Mouse (Mus musculus) forebrain, postnatal 0 days (tissue): ENCODE measurements at regions not wholly inside any gene's neighbourhood (a gene's known extent, or its start where the extent isn't known, plus 50 kb on each side); places are given as distances from the start of the nearest gene placed in this dataset.

Experiments used
- ATAC-seq: fragments of 200-750 bp; cut with Nextera tagmentation; 2 replicates; pipeline ENCODE4 v1.8.0; 2017; ENCODE audit warnings: mild to moderate bottlenecking, moderate library complexity
- DNase-seq: peaks from one replicate; pipeline ENCODE4 v3.0.0-alpha.2; 2015
- H3K27ac ChIP-seq: fragments of 300-500 bp; sonication (generic); 2 replicates; pipeline ENCODE4 v1.5.1; 2014; ENCODE audit warnings: low read depth, mild to moderate bottlenecking, antibody characterized with exemption, low read length, moderate library complexity, mixed read lengths
- H3K27me3 ChIP-seq: fragments of 300-500 bp; sonication (generic); 2 replicates; pipeline ENCODE4 v1.6.1; 2014; ENCODE audit warnings: mild to moderate bottlenecking, low read length, mixed read lengths; ENCODE audit not compliant: insufficient read depth
- H3K36me3 ChIP-seq: fragments of 300-500 bp; sonication (generic); 2 replicates; pipeline ENCODE4 v1.6.1; 2014; ENCODE audit warnings: mild to moderate bottlenecking, moderate library complexity; ENCODE audit not compliant: insufficient read depth
- H3K4me1 ChIP-seq: fragments of 300-500 bp; sonication (generic); 2 replicates; pipeline ENCODE4 v1.6.1; 2014; ENCODE audit warnings: antibody characterized with exemption; ENCODE audit not compliant: insufficient read depth
- H3K4me2 ChIP-seq: fragments of 300-500 bp; sonication (generic); 2 replicates; pipeline ENCODE4 v1.6.1; 2014; ENCODE audit warnings: low read depth, mild to moderate bottlenecking, moderate library complexity
- H3K4me3 ChIP-seq: fragments of 300-500 bp; sonication (generic); 2 replicates; pipeline ENCODE4 v1.5.1; 2014; ENCODE audit warnings: low read depth, low read length, mixed read lengths
- H3K9ac ChIP-seq: fragments of 300-500 bp; sonication (generic); 2 replicates; pipeline ENCODE4 v1.6.1; 2014; ENCODE audit warnings: mild to moderate bottlenecking
- H3K9me3 ChIP-seq: fragments of 300-500 bp; sonication (generic); 2 replicates; pipeline ENCODE4 v1.6.1; 2016; ENCODE audit warnings: low read length
- CTCF ChIP-seq: sonication (generic); IDR thresholded peaks from 2 replicates; pipeline ENCODE4 v1.5.1; 2016; ENCODE audit warnings: antibody characterized with exemption, control low read depth, low read depth
- WGBS: fragments of 180-500 bp; shearing (Covaris S2); extraction: QIAGEN DNeasy Blood & Tissue Kit; methylation state at CpG from one replicate; pipeline ENCODE4 v1.1.7; 2014; 5-methylcytosine and 5-hydroxymethylcytosine counted together

DNA sequence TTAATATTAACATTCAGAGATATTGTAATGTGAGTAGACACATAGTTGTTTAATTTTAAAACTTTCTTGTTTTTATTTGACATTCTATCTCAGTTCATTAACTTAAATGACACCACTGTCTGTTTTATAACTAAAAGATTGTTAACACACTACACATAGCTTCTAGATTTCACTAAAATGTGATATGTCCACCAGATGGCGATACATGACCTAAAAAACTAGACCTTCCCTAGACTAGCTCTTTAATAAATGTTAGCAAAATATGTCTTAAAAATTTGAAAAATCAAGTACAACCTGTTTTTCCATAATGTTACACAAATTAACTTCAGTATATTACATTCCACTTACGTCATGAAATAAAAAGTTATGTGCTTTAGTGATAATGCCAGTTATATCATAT, 1398.8 kb upstream of the Cdh9 start:
- ATAC-seq = peak; percentile 42; the same call in 1 of the 2 replicates

DNA sequence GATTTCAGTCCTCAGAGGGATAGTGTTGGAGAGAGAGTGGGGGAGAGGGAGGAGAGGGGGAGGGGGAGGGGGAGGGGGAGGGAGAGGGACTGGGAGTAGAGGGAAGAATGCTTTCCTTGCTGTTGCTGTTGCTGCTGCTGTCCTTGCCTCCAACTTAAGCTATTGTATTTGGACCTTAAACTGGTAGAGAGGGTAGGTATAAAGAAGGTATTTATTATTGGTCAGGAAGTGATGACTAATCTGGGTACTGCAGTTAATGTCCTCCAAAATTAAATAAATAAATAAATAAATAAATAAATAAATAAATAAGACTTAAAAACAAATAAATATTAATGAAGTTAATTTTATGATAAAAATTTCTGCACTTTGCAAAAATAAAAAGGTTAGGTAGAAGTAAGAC, 1396.6 kb upstream of the Cdh9 start:
- ATAC-seq (no peak), DNase-seq (no peak)
- H3K4me1 ChIP-seq = no peaks in the 10 kb centered on the region
- no peak overlapping the region for H3K27ac ChIP-seq
- H3K4me2 ChIP-seq = no peak overlapping the region
- no peaks in the 10 kb centered on the region for H3K36me3 ChIP-seq
- H3K9me3 ChIP-seq = no peaks in the 10 kb centered on the region
- H3K9ac ChIP-seq = no peak overlapping the region
- no peak for TF ChIP-seq CTCF
- no peaks in the 10 kb centered on the region for H3K27me3 ChIP-seq
- H3K4me3 ChIP-seq = no peak overlapping the region

More for the DNA sequence above, 1398.8 kb upstream of the Cdh9 start:
- TF ChIP-seq CTCF = peak; percentile 66
- DNase-seq = peak; percentile 85
- 31% methylated on average over 2 of the region's 2 CpGs for WGBS
- no peak overlapping the region for H3K4me2 ChIP-seq
- no peak overlapping the region for H3K4me3 ChIP-seq
- H3K27me3 ChIP-seq = no peaks in the 10 kb centered on the region
- H3K4me1 ChIP-seq = no peaks in the 10 kb centered on the region
- no peak overlapping the region for H3K9ac ChIP-seq
- no peaks in the 10 kb centered on the region for H3K36me3 ChIP-seq
- no peaks in the 10 kb centered on the region for H3K9me3 ChIP-seq
- H3K27ac ChIP-seq = no peak overlapping the region

DNA sequence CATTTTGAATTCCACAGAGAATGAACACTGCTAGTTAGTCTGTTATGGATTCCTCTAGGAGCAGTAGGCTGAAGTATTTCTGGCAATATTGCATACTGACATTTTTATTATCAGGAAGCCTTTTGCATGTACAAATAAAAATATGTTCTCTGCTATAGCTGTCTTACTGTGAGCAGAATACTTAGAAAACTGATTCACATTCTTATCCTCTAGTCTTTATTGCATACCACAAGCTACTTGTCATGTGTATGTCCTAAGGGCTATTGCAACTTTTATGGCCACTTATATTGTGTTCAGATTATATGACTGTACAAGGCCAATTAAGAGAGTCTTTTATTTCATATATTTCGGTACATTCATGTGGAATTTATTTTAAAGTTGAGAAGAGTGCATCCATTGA, 1366.7 kb upstream of the Cdh9 start:
- TF ChIP-seq CTCF = no peak
- Histone ChIP-seq H3K36me3 (no peaks in the 10 kb centered on the region), H3K27me3 (no peaks in the 10 kb centered on the region), H3K9ac (no peak overlapping the region), H3K4me2 (no peak overlapping the region), H3K9me3 (no peaks in the 10 kb centered on the region), H3K4me3 (no peak overlapping the region), H3K27ac (no peak overlapping the region), H3K4me1 (no peaks in the 10 kb centered on the region)
- no peak for DNase-seq
- ATAC-seq = no peak
- WGBS = 84% methylated on average over 1 of the region's 1 CpGs

DNA sequence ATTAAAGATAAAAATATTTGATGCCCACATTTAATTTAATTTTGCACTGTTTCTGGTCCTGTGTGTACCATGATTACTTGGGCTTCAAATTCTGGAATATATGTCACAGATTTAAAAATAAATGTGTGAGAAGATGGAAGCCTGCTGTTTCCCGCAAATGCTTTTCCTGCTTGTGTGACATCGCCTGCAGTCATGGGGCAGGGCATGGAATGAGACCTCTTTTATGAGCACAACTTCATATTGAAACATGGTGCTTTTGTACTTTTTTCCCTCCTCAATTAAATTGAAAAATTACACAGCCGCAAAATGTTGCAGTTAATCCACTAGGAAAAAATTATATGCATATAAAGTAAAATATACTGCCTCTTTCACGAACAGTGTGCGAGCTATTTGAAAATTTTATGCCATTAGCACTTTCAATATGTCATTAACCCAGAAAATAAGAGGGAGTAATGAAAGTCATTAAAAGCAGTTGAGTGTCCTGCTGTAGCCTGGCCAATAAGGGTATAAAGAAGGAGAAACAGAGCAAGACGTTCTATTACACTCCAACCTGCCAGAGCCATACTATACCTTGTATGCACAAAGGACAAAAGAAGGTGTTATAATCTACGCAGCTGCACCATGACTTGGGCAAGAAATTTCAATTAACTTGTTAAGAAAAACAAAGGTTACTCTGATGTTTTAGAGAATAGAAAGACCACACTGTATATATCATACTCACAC, 1336.1 kb upstream of the Cdh9 start:
- ATAC-seq (no peak), DNase-seq (peak; percentile 9)
- Histone ChIP-seq H3K27me3 (no peaks in the 10 kb centered on the region), H3K36me3 (no peaks in the 10 kb centered on the region), H3K4me2 (no peak overlapping the region), H3K9me3 (no peaks in the 10 kb centered on the region), H3K9ac (no peak overlapping the region), H3K27ac (no peak overlapping the region), H3K4me1 (no peaks in the 10 kb centered on the region), H3K4me3 (no peak overlapping the region)
- 69% methylated on average over 7 of the region's 7 CpGs for WGBS
- no peak for TF ChIP-seq CTCF
